Mouse (Mus musculus) CD4-positive, CD25-positive, alpha-beta regulatory T cell, adult 9 weeks (primary cell): Measurements from ENCODE around the gene Trim65. TPM values are rescaled to one million over a fixed set of nuclear protein-coding genes. Genes with fewer than 3 reads are reported as not detected.

Source experiments
- polyA plus RNA-seq: library from polyadenylated mRNA; unstranded; fragments of 100-300 nt; shearing (Covaris generic); gene quantifications from one replicate; pipeline ENCODE4 v1.2.1, GENCODE M21; 2017

The Trim65 gene
- polyA plus RNA-seq, result 7.7 TPM

DNA sequence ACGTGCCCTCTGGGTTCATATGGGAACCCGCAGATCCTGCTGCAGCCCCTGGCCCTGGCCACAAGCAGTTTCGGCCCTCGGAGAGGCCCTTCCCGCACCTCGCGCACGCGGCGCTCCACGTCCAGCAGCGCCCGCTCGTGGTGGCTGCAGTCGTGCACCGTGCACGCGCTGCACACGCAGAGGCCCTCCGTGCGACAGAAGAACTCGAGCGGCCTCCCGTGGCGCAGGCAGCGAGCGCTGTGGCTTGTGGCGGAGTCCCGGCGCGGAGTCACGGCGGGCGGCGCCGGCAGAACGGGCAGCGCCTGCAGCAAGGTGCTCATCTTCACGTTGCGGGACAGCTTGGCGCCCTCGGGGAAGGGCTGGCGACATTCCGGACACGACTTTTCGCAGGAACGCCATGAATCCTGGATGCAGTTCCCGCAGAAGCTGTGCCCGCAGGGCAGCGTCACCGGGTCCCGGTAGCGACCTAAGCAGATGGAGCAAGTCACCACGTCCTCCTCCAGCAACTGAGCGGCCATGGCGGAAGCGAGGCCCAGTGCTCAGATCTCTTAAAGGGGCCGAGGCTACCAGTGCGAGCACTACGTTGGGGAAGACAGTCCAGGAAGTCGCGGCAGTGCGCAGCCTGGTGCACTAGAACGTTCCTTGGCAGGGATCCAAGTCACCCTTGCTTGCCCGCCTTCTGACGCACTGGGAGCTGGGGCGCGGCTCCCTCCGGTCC lies at the start of gene Trim65:
Gene Trim65 (minus strand): TSS at position 641 of the 718 bp plus-strand sequence.

DNA sequence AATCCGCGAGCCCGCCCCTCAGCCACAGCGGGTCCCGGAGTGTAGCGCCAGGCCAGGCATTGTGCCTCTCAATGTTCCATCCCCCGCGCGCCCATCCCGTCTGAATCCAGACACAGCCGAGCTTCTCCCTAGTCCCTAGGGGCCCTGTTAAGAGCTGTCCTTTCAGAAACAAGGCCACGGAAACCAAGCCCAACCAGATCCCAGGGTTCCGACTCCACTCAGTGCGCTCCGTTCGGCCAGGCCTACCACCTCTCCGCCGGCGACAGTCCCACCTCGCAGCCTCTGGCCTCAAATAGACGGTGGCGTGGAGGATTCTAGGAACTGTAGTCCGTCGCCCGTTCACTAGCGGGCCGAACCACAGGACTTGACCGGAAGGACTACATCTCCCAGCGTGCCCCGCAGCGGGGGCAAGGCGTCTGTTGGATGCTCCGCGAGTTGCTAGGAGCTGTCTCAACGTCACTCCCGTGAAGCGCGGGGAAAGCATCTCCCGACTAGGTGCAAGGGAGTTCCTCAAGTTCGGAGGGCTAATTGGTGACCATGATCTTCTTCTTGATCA lies 37.0 kb upstream of the Trim65 start, which contains the start of gene Fbf1:
Gene Fbf1 (minus strand): TSS at position 283 of the 556 bp plus-strand sequence.

DNA sequence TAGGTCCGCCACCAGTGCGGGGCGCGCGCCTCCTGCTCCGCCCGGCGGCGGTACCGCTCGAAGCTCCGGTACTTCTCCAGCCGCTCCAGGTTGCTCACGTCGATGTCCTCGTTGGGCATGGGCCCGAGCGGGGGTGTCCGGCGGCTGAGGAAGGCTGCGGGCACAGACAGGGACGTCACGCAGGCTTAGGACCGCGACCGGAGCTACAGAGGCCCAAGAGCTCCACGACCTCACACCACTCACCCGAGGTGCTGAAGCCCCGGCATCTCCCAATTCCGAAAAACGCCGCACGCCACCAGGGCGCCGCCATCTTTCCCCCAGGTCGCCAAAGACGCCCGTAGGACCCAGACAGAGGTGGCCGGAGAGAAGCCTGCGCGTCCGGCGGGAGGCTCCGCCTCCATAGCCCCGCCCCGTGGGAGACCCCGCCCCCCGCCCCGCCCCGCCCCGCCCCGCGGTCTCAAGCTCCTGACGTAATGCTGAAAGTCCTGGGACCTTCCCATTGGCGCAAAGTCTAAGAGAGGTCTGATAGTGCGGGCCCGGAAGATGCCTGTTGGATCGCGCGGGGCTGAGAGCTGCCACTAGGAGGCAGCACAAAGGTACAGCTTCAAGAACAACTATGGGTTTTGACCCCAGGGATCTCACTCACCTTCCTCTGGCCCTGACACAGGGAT lies 7.7 kb upstream of the Trim65 start, which contains the start of gene Mrpl38:
Gene Mrpl38 (minus strand): TSS at position 401 of the 671 bp plus-strand sequence.

DNA sequence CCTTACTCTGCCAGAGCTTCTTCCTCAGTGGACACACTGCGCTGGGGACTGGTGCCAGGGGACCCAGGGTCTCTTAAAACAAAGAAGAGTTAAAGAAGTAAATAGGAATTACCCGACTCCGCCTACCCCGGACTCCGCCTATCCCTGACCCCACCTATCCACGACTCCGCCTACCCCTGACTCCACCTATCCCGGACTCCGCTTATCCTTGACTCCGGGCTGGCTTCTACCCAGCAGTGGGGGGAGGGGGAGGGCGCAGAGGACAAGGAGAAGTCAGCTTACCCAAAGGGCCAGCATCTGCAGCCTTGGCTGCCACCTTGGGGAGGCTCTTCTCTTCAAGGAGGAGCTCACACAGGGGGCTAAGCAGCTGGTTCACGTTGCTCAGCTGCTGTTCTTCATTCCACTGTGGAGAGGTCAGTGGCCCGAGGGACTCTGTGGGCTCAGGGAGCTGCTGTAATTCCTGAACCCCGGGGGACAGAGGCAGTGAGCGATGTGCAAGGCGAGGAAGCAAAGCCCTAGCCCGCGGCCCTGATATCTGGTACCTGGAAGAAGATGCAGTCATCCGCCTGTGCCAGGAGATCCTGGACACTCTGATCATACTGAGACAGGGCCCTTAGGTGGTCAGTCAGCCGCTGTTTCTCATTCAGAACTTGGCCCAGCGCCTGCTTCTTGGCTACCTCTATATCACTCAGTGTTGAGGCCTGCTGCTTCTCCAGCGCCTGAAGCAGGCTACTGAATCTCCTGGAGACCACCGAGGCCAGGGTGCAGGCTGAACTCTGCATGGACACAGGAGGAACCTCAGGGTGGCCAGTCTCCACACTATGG lies 3.6 kb downstream of the Trim65 start, which contains the start of gene Trim47:
Gene Trim47 (minus strand): TSS at position 55 of the 825 bp plus-strand sequence.

DNA sequence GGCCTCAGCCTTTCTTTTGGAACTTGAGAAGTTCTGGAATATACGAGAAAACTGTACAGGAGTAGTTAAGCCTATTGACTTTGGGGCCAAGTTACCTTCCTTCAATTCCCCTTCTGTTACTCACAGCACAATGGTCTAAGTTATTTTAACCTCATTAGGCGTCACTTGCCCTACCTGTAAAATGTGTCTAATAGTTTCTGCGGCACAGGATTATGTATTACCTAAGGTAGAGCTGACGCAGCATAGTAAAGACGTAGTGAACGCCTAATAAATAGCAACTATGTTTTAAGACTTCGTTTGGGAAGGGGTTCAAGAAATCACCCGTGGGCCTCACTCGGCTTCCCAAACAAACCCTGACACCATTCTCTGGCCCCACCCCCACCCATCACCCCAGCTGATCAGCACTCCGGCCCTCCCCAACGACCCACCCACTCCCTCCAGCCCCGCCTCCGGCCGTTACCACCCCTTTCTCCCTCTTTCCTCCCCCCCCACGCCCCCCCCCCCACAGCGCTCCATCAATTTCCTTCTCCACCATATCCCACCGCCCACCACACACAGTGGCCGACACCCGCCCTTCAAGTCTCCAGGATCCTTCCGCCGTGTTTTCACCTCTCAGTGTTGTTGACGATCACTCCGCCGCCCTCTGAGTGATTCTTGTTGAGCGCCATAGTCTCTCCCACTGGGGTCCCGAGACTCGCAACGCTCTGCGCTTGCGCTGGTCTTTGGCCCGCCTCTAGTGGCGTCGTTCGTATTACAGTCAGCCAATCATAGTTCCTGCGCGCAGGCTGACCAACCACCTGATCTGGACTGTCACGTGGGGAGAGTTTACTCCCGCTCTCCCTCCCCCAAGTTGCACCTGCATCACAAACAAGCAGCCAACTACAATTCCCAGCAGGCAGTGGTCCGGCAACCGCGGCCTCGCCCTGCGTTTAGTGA lies 44.4 kb downstream of the Trim65 start, which contains the start of gene Wbp2:
Gene Wbp2 (minus strand): TSS at position 738 of the 936 bp plus-strand sequence.

DNA sequence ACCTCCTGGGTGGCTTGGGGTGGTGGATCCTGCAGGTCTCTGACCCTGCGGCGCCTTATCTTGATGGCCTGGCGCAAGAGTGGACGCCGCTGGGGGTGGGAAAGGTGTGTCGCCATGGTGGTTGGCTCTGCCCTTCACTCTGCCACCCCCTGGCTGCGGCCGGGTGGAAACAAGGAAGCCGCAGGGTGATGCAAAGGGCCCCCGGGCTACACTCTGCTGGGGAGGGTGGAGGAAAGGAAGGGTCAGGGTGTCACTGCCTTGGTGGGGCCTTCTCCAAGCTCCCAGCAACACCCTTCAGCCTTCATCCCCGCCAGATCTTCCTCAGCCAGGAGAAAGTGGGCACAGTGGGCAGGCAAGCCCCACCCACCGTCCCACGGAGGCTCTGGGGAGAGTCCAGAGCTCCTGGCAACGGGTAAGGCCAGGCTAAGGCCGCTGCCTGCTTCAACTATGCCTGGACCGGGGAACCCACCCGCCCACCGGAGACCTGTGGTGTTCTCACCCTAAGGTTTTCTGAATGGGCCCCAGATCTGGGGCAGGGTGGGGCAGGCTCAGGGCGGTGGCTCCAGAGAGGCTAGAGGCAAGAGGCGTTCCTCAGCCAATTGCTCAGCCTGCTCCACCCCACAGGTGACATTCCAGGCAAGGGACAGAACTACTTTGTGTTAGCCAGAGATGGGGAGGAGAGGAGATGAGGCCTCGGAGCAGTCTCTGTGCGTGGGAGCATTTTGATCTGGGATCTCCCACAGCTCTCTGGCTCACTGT lies 53.3 kb downstream of the Trim65 start, which contains the start of gene Unc13d:
Gene Unc13d (minus strand): TSS at position 516 of the 759 bp plus-strand sequence.

Other genes with a start within 250 kb of the Trim65 start
- gene Smim5, start 231.2 kb downstream of the Trim65 start, polyA plus RNA-seq, result 0.38 TPM
- gene Smim6, start 219.1 kb downstream of the Trim65 start, polyA plus RNA-seq, result 0.86 TPM
- gene Sap30bp, start 197.8 kb downstream of the Trim65 start, polyA plus RNA-seq, result 48.9 TPM
- 23.0 TPM for gene Recql5, start 197.7 kb downstream of the Trim65 start, polyA plus RNA-seq
- 0.07 TPM for gene Itgb4, start 156.4 kb downstream of the Trim65 start, polyA plus RNA-seq
- gene Galk1, start 118.4 kb downstream of the Trim65 start, polyA plus RNA-seq, result 40.7 TPM
- 1,313 TPM for gene H3f3b, start 103.2 kb downstream of the Trim65 start, polyA plus RNA-seq
- gene Unk, start 100.8 kb downstream of the Trim65 start, polyA plus RNA-seq, result 41.0 TPM
- 186 TPM for gene Unc13d, start 53.2 kb downstream of the Trim65 start, polyA plus RNA-seq
- 227 TPM for gene Wbp2, start 44.1 kb downstream of the Trim65 start, polyA plus RNA-seq
- gene Trim47, start 3.9 kb downstream of the Trim65 start, polyA plus RNA-seq, result not detected
- 54.6 TPM for gene Mrpl38, start 7.7 kb upstream of the Trim65 start, polyA plus RNA-seq
- 5.6 TPM for gene Fbf1, start 37.0 kb upstream of the Trim65 start, polyA plus RNA-seq
- gene Ten1, start 67.7 kb upstream of the Trim65 start, polyA plus RNA-seq, result 93.2 TPM
- gene Acox1, start 67.9 kb upstream of the Trim65 start, polyA plus RNA-seq, result 24.5 TPM
- 0.09 TPM for gene Evpl, start 106.9 kb upstream of the Trim65 start, polyA plus RNA-seq
- 88.0 TPM for gene Srp68, start 143.1 kb upstream of the Trim65 start, polyA plus RNA-seq
- not detected for gene Galr2, start 149.8 kb upstream of the Trim65 start, polyA plus RNA-seq
- 113 TPM for gene Exoc7, start 176.1 kb upstream of the Trim65 start, polyA plus RNA-seq
- not detected for gene Foxj1, start 204.3 kb upstream of the Trim65 start, polyA plus RNA-seq